Mouse (Mus musculus) kidney, embryonic 16.5 days (tissue): ENCODE measurements around the gene Togaram1. TPM values are rescaled to one million over a fixed set of nuclear protein-coding genes. Genes with fewer than 3 reads are reported as not detected.
A peak's percentile ranks its signal among the peaks of the same experiment; 100 is the strongest.

Source experiments
- ATAC-seq: fragments of 200-750 bp; cut with Nextera tagmentation; 2 replicates; pipeline ENCODE4 v1.8.0; 2017; ENCODE audit warnings: moderate TSS enrichment; ENCODE audit not compliant: low FRiP score, low TSS enrichment
- H3K27ac ChIP-seq: fragments of 300-500 bp; sonication (generic); 2 replicates; pipeline ENCODE4 v1.5.1; 2014; ENCODE audit warnings: low read length
- H3K27me3 ChIP-seq: fragments of 300-500 bp; sonication (generic); 2 replicates; pipeline ENCODE4 v1.6.1; 2014; ENCODE audit warnings: low read length, control low read depth, mixed read lengths; ENCODE audit not compliant: insufficient read depth
- H3K36me3 ChIP-seq: fragments of 300-500 bp; sonication (generic); 2 replicates; pipeline ENCODE4 v1.6.1; 2014; ENCODE audit warnings: low read length, control low read depth, mixed read lengths; ENCODE audit not compliant: insufficient read depth
- H3K4me1 ChIP-seq: fragments of 300-500 bp; sonication (generic); 2 replicates; pipeline ENCODE4 v1.6.1; 2014; ENCODE audit warnings: low read length, control low read depth, mixed read lengths; ENCODE audit not compliant: insufficient read depth
- H3K4me2 ChIP-seq: fragments of 300-500 bp; sonication (generic); replicated peaks from 2 replicates; pipeline ENCODE4 v1.6.1; 2014; ENCODE audit warnings: low read depth, low read length
- H3K4me3 ChIP-seq: fragments of 300-500 bp; sonication (generic); 2 replicates; pipeline ENCODE4 v1.5.1; 2014; ENCODE audit warnings: mild to moderate bottlenecking, low read length
- H3K9ac ChIP-seq: fragments of 300-500 bp; sonication (generic); replicated peaks from 2 replicates; pipeline ENCODE4 v1.6.1; 2014; ENCODE audit warnings: low read length
- H3K9me3 ChIP-seq: fragments of 300-500 bp; sonication (generic); 2 replicates; pipeline ENCODE4 v1.6.1; 2016; ENCODE audit warnings: low read length, control low read depth
- WGBS: fragments of 180-500 bp; shearing (Covaris S2); extraction: QIAGEN DNeasy Blood & Tissue Kit; methylation state at CpG from one replicate; pipeline ENCODE4 v1.1.7; 2014; 5-methylcytosine and 5-hydroxymethylcytosine counted together
- polyA plus RNA-seq: library from polyadenylated mRNA; unstranded; fragments of >200 nt; fragmentation: Nextera tagmentation; extraction: Ambion mirVana; gene quantifications from 2 replicates; pipeline ENCODE4 v1.2.1, GENCODE M21; 2015

Gene Togaram1
- polyA plus RNA-seq, 1 experiment from 2014 or later = 28.7 TPM

DNA sequence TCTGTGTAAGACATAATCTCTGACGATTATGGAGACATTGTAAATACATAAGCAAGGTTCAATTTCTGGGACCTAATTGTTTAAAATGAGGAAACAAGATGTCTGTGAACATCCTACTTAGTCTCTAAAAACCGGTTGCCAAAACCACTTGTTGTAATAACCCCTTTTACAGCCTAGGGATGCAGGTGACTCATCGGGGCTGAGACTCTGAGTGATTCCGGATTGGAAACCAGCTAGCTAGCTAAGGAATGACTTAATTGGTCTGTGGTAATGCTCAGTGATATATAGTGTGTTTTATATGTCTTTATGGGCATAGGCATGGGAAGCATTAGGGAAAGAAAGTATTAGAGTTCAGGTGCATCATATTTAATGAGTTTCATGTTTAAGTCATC, 71.9 kb downstream of the Togaram1 start:
- H3K36me3 ChIP-seq = no peaks in the 10 kb centered on the region
- 16% methylated on average over 4 of the region's 4 CpGs for WGBS
- no peak for ATAC-seq

DNA sequence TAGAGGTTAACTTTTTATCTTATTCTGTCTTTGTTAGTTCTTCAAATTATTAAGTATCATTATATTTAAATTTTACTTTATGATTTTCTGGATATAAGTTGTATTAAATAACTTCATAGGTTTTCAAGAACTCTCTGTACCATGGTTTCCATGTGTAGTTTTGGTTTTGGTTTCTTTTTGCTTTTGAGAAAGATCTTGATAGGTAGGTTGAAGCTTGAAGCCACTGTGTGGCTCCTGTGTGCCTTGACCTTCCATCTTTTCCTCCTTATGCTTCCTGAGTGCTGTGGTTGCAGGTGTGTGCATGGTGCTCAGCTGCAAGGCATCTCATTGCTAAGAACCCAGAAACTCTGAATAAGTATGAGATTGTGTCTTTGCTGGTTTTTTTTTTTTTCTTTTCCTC, 83.2 kb downstream of the Togaram1 start:
- H3K27ac ChIP-seq = no peak overlapping the region
- H3K9ac ChIP-seq = no peak overlapping the region
- H3K4me3 ChIP-seq = no peak overlapping the region
- H3K27me3 ChIP-seq = no peaks in the 10 kb centered on the region
- ATAC-seq = no peak
- no peaks in the 10 kb centered on the region for H3K9me3 ChIP-seq
- H3K4me2 ChIP-seq = no peak overlapping the region
- H3K36me3 ChIP-seq = peaks cover 18% of the 10 kb centered on the region
- no peaks in the 10 kb centered on the region for H3K4me1 ChIP-seq

More for the DNA sequence above, 71.9 kb downstream of the Togaram1 start:
- no peak overlapping the region for H3K27ac ChIP-seq
- 0 out of 2 replicates have a peak overlapping the region, but pooled peaks have one; percentile 26 for H3K9ac ChIP-seq
- peak overlapping the region; percentile 86 for H3K4me2 ChIP-seq
- peak overlapping the region; percentile 94 for H3K4me3 ChIP-seq
- H3K9me3 ChIP-seq = 0 out of 2 replicates have a peak, but pooled peaks cover 2% of the 10 kb centered on the region
- H3K4me1 ChIP-seq = peaks cover 7% of the 10 kb centered on the region
- H3K27me3 ChIP-seq = no peaks in the 10 kb centered on the region

GRCm38 (mm10) chr12:65058203-65058602, 92.6 kb downstream of the Togaram1 start:
- no peak overlapping the region for H3K27ac ChIP-seq
- no peaks in the 10 kb centered on the region for H3K4me1 ChIP-seq
- ATAC-seq = no peak
- H3K9me3 ChIP-seq = no peaks in the 10 kb centered on the region
- no peaks in the 10 kb centered on the region for H3K27me3 ChIP-seq
- H3K4me2 ChIP-seq = no peak overlapping the region
- peaks cover 35% of the 10 kb centered on the region for H3K36me3 ChIP-seq
- H3K9ac ChIP-seq = no peak overlapping the region
- H3K4me3 ChIP-seq = no peak overlapping the region
- WGBS = 89% methylated on average over 2 of the region's 2 CpGs

DNA sequence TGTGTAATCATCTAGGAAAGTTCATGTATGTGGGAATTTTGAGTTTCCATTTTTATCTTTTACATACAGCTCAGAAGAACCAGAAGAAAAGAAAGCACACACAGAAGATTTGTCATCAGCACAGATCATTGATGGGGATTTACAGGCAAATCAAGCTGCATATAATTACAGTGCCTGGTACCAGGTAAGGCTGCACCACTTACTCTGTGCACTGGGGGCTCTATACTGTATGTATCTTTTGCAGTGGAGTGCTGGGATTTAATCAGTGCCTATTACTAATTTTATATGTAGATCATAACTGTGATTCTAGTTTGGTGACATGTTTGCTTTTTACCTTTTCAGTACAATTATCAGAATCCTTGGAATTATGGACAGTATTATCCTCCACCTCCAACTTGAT, 95.5 kb downstream of the Togaram1 start:
- no peaks in the 10 kb centered on the region for H3K9me3 ChIP-seq
- ATAC-seq = no peak
- H3K4me2 ChIP-seq = no peak overlapping the region
- no peak overlapping the region for H3K27ac ChIP-seq
- no peak overlapping the region for H3K9ac ChIP-seq
- H3K27me3 ChIP-seq = no peaks in the 10 kb centered on the region
- H3K4me3 ChIP-seq = no peak overlapping the region
- H3K36me3 ChIP-seq = peaks cover 43% of the 10 kb centered on the region
- H3K4me1 ChIP-seq = no peaks in the 10 kb centered on the region

- H3K4me2 ChIP-seq = no peak overlapping the region
- H3K36me3 ChIP-seq = peaks cover 39% of the 10 kb centered on the region
- H3K4me1 ChIP-seq = no peaks in the 10 kb centered on the region
- no peak overlapping the region for H3K9ac ChIP-seq
- H3K27ac ChIP-seq = no peak overlapping the region
- no peak for ATAC-seq
- 56% methylated on average over 2 of the region's 2 CpGs for WGBS
- no peaks in the 10 kb centered on the region for H3K27me3 ChIP-seq
- no peaks in the 10 kb centered on the region for H3K9me3 ChIP-seq
- H3K4me3 ChIP-seq = no peak overlapping the region
Measured at GRCm38 (mm10) chr12:65065241-65065640, 99.6 kb downstream of the Togaram1 start.

DNA sequence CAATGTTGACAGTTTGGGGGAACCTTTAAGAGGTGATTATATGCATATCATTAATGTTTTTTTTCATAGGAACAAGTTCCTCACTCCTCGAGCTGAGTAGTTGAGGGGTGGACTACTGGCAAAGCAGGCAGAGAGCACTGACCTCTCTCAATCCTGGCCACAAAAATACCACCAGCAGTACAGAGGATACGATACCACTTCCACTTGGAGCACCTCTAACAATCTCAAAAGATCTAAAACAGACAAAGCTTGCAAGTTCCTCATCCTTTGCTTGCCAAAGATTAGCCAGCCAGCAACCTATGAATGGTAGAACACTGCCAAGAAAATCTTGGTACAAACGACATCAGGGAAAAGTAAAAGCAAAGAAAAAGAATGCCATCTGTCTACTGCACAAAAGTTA, 100.6 kb downstream of the Togaram1 start:
- Histone ChIP-seq H3K27ac (no peak overlapping the region), H3K27me3 (no peaks in the 10 kb centered on the region), H3K4me3 (no peak overlapping the region), H3K4me2 (no peak overlapping the region), H3K36me3 (peaks cover 30% of the 10 kb centered on the region), H3K4me1 (0 out of 2 replicates have a peak, but pooled peaks cover 3% of the 10 kb centered on the region), H3K9ac (no peak overlapping the region), H3K9me3 (no peaks in the 10 kb centered on the region)
- WGBS = 70% methylated on average over 3 of the region's 3 CpGs
- ATAC-seq = no peak

DNA sequence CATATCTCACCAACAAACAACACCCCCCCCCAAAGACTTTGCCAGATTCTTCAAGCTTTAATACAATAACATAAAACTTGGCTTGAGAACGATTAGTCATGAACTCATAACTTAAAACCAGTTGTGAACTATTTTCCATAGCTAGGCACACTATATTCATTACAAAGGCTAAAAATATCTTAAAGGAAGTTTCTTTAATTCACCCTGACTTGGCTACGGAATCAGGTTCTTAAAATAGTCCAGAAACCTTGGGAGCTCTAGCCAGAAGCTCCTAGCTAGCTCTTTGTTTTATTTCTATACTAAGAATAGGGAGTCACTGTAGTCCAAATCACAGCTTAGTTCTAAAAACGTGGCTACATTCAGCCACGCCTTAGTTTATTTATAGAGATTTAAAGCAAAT, 102.8 kb downstream of the Togaram1 start:
- no peaks in the 10 kb centered on the region for H3K9me3 ChIP-seq
- no peak for ATAC-seq
- H3K4me1 ChIP-seq = 0 out of 2 replicates have a peak, but pooled peaks cover 11% of the 10 kb centered on the region
- no peak overlapping the region for H3K9ac ChIP-seq
- H3K36me3 ChIP-seq = peaks cover 25% of the 10 kb centered on the region
- H3K27ac ChIP-seq = no peak overlapping the region
- no peak overlapping the region for H3K4me3 ChIP-seq
- WGBS = 69% methylated on average over 4 of the region's 4 CpGs
- H3K4me2 ChIP-seq = no peak overlapping the region
- no peaks in the 10 kb centered on the region for H3K27me3 ChIP-seq

Other genes with a start within 250 kb of the Togaram1 start
- 0.60 and 2.4 TPM in 2 replicates for gene Gm527, start 47.9 kb upstream of the Togaram1 start, polyA plus RNA-seq
- gene Klhl28, start 270 bp upstream of the Togaram1 start, polyA plus RNA-seq = 9.0 and 10.4 TPM in 2 replicates
- 50.4 and 52.9 TPM in 2 replicates for gene Prpf39, start 70.5 kb downstream of the Togaram1 start, polyA plus RNA-seq
- 400 and 420 TPM in 2 replicates for gene Fkbp3, start 108.2 kb downstream of the Togaram1 start, polyA plus RNA-seq
- 7.7 and 8.4 TPM in 2 replicates for gene Fancm, start 109.8 kb downstream of the Togaram1 start, polyA plus RNA-seq
- 56.5 and 57.9 TPM in 2 replicates for gene Mis18bp1, start 206.8 kb downstream of the Togaram1 start, polyA plus RNA-seq